Mouse (Mus musculus) right cerebral cortex, adult 18-20 months (tissue): ENCODE measurements around the gene Nr6a1.
A peak's percentile ranks its signal among the peaks of the same experiment; 100 is the strongest.

Experiments
- DNase-seq: peaks from one replicate; pipeline ENCODE4 v3.0.0; 2022; ENCODE audit warnings: mixed read lengths

The Nr6a1 gene

GRCm38 (mm10) chr2:38781945-38782720 lies 145.4 kb downstream of the Nr6a1 start:
- DNase-seq = no peak

- DNase-seq = no peak
These were observed 147.5 kb downstream of the Nr6a1 start for GRCm38 (mm10) chr2:38779939-38780338.

GRCm38 (mm10) chr2:38777326-38777725 lies 150.2 kb downstream of the Nr6a1 start:
- DNase-seq = no peak

- DNase-seq = no peak
These were observed 152.6 kb downstream of the Nr6a1 start for GRCm38 (mm10) chr2:38774936-38775335.

- no peak for DNase-seq
These were observed 156.1 kb downstream of the Nr6a1 start for GRCm38 (mm10) chr2:38771478-38771797.

GRCm38 (mm10) chr2:38770772-38771477 lies 156.6 kb downstream of the Nr6a1 start:
- DNase-seq = peak; percentile 17

GRCm38 (mm10) chr2:38767177-38767931 lies 160.1 kb downstream of the Nr6a1 start:
- DNase-seq = no peak

GRCm38 (mm10) chr2:38739847-38740246 lies 187.6 kb downstream of the Nr6a1 start:
- DNase-seq = no peak

- DNase-seq = peak; percentile 79
These were observed 188.1 kb downstream of the Nr6a1 start for GRCm38 (mm10) chr2:38739410-38739809.

- DNase-seq = no peak
These were observed 188.7 kb downstream of the Nr6a1 start for GRCm38 (mm10) chr2:38738601-38739301.

- no peak for DNase-seq
These were observed 191.7 kb downstream of the Nr6a1 start for GRCm38 (mm10) chr2:38735740-38736139.

GRCm38 (mm10) chr2:38734721-38735120 lies 192.8 kb downstream of the Nr6a1 start:
- DNase-seq = no peak

- DNase-seq = no peak
These were observed 197.1 kb downstream of the Nr6a1 start for GRCm38 (mm10) chr2:38730331-38730827.

- no peak for DNase-seq
These were observed 202.1 kb downstream of the Nr6a1 start for GRCm38 (mm10) chr2:38725427-38725826.

GRCm38 (mm10) chr2:38723378-38723777 lies 204.1 kb downstream of the Nr6a1 start:
- no peak for DNase-seq

GRCm38 (mm10) chr2:38722076-38722475 lies 205.4 kb downstream of the Nr6a1 start:
- no peak for DNase-seq

GRCm38 (mm10) chr2:38720661-38721060 lies 206.8 kb downstream of the Nr6a1 start:
- no peak for DNase-seq

- no peak for DNase-seq
These were observed 208.1 kb downstream of the Nr6a1 start for GRCm38 (mm10) chr2:38719354-38719753.

GRCm38 (mm10) chr2:38718676-38719075 lies 208.8 kb downstream of the Nr6a1 start:
- no peak for DNase-seq

- DNase-seq = no peak
These were observed 210.1 kb downstream of the Nr6a1 start for GRCm38 (mm10) chr2:38717436-38717835.

GRCm38 (mm10) chr2:38714324-38714723 lies 213.2 kb downstream of the Nr6a1 start, which contains the start of gene Nr5a1:
Gene Nr5a1 (minus strand): TSS chr2:38714542.
- DNase-seq = no peak

- DNase-seq = no peak
These were observed 213.9 kb downstream of the Nr6a1 start for GRCm38 (mm10) chr2:38713596-38713995.

- no peak for DNase-seq
These were observed 214.7 kb downstream of the Nr6a1 start for GRCm38 (mm10) chr2:38712769-38713125.
